Mouse (Mus musculus): ENCODE measurements around the gene Slc29a1. TPM values are rescaled to one million over a fixed set of nuclear protein-coding genes. Genes with fewer than 3 reads are reported as not detected.
A peak's percentile ranks its signal among the peaks of the same experiment; 100 is the strongest.

The Slc29a1 gene
- polyA plus RNA-seq, 1 experiment from 2014 or later: 103 TPM

GRCm38 (mm10) chr17:45544873-45545277 is 54.5 kb downstream of the Slc29a1 start:
- Histone ChIP-seq H3K36me3 (no peaks in the 10 kb centered on the region), H3K4me1 (peaks cover 26% of the 10 kb centered on the region), H3K4me3 (peak overlapping the region; percentile 28), H3K9me3 (no peaks in the 10 kb centered on the region), H3K27me3 (peaks cover 96% of the 10 kb centered on the region), H3K4me2 (peak overlapping the region; percentile 55), H3K27ac (no peak overlapping the region), H3K9ac (no peak overlapping the region)
- WGBS: 3% methylated on average over 40 of the region's 46 CpGs
- no peak for ATAC-seq (ENCODE audit: borderline replicate concordance, extremely low read depth, low FRiP score, low TSS enrichment)

DNA sequence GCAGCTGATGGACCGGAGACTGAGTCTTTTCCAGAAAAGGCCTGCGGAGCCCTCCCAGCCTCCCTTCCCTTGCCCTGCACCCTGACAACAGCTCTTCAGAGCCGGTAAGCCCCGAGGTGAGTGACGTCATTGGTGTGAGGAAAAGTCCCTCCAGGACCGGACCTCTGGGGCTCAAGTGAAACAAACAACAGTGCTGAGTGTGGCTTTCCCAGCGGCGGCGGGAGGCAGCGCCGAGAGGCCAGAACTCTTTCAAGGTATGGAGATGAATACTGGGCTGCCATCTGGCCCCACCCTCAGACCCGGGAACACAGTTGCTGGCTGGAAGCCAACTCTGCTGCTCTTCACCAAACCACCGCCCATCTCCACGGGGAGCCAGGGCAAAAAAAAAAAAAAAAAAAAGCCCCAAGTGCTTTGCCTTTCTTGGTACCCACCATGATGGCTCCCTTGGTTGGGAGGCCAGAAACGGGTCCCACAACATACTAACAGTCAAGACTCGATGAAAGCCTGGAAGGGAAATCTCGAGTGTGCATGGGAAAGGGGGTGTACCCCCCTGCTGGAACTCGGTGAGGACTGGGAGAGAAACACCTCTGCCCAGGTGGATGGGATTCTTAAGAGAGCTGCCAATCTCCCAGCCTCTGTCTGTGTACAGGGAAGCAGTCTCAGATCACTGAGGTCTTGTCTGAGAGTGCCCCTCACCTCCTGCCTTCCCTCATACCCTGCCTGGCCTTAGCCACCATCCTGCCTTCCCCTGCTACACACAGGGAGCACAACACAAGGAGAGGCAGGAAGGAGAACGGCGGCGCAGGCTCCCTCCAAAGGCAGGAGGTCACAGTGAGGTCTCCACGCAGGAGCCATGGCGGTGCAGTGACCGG is 55.2 kb downstream of the Slc29a1 start:
- no peak overlapping the region for H3K27ac ChIP-seq
- H3K4me2 ChIP-seq: peak overlapping the region; percentile 55
- no peaks in the 10 kb centered on the region for H3K9me3 ChIP-seq
- H3K36me3 ChIP-seq: no peaks in the 10 kb centered on the region
- ATAC-seq (ENCODE audit: borderline replicate concordance, extremely low read depth, low FRiP score, low TSS enrichment): no peak
- peaks cover 98% of the 10 kb centered on the region for H3K27me3 ChIP-seq
- no peak overlapping the region for H3K9ac ChIP-seq
- WGBS: 8% methylated on average over 24 of the region's 24 CpGs
- H3K4me3 ChIP-seq: peak overlapping the region; percentile 28; the same call in 1 of the 2 replicates
- peaks cover 24% of the 10 kb centered on the region for H3K4me1 ChIP-seq

GRCm38 (mm10) chr17:45543115-45543514 is 56.3 kb downstream of the Slc29a1 start:
- Histone ChIP-seq H3K9me3 (no peaks in the 10 kb centered on the region), H3K4me1 (peaks cover 20% of the 10 kb centered on the region), H3K9ac (no peak overlapping the region), H3K36me3 (no peaks in the 10 kb centered on the region), H3K27me3 (peaks cover 96% of the 10 kb centered on the region), H3K4me3 (no peak overlapping the region), H3K27ac (no peak overlapping the region), H3K4me2 (no peak overlapping the region)
- ATAC-seq (ENCODE audit: borderline replicate concordance, extremely low read depth, low FRiP score, low TSS enrichment): no peak
- 41% methylated on average over 1 of the region's 1 CpGs for WGBS

- H3K9ac ChIP-seq: no peak overlapping the region
- H3K4me2 ChIP-seq: no peak overlapping the region
- no peaks in the 10 kb centered on the region for H3K36me3 ChIP-seq
- ATAC-seq (ENCODE audit: borderline replicate concordance, extremely low read depth, low FRiP score, low TSS enrichment): no peak
- no peak overlapping the region for H3K27ac ChIP-seq
- H3K4me1 ChIP-seq: peaks cover 20% of the 10 kb centered on the region
- no peaks in the 10 kb centered on the region for H3K9me3 ChIP-seq
- H3K4me3 ChIP-seq: no peak overlapping the region
- 66% methylated on average over 2 of the region's 2 CpGs for WGBS
- peaks cover 96% of the 10 kb centered on the region for H3K27me3 ChIP-seq
These were observed 56.7 kb downstream of the Slc29a1 start for GRCm38 (mm10) chr17:45542705-45543104.

DNA sequence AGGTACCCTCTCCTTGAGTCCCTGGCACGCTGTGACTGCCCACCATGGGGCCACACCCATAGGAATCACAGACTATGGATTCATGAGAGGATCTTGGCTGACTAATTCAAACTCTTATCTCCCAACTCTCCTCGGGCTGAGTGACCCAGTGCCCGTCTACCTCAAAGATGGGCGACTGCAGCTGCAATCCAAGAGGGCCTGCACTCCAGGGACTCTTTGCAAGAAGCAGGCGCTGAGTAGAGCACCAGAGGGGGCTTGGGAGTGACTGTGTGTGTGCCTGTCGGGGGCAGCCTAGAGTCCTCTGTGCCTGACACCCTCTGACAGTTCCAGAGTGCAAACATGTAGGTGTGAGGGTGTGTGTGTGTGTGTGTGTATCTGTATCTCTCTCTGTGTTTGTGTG is 57.3 kb downstream of the Slc29a1 start:
- H3K9ac ChIP-seq: no peak overlapping the region
- no peak overlapping the region for H3K4me3 ChIP-seq
- ATAC-seq (ENCODE audit: borderline replicate concordance, extremely low read depth, low FRiP score, low TSS enrichment): no peak
- H3K36me3 ChIP-seq: no peaks in the 10 kb centered on the region
- peaks cover 93% of the 10 kb centered on the region for H3K27me3 ChIP-seq
- H3K4me2 ChIP-seq: no peak overlapping the region
- H3K9me3 ChIP-seq: no peaks in the 10 kb centered on the region
- 17% methylated on average over 6 of the region's 6 CpGs for WGBS
- no peak overlapping the region for H3K27ac ChIP-seq
- peaks cover 20% of the 10 kb centered on the region for H3K4me1 ChIP-seq

DNA sequence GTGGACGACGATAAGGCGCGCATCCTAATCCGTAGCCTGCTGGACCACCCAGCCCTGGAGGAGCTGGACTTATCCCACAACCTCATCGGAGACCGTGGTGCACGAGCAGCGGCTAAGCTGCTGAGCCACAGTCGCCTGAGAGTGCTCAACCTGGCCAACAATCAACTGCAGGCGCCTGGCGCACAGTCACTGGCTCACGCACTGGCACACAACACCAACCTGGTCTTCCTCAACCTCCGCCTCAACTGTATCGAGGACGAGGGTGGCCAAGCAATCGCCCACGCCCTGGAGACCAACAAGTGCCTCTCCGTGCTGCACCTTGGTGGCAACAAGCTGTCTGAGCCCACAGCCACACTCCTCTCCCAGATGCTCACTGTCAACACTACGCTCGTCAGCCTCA is 59.7 kb downstream of the Slc29a1 start:
- H3K27ac ChIP-seq: no peak overlapping the region
- ATAC-seq (ENCODE audit: borderline replicate concordance, extremely low read depth, low FRiP score, low TSS enrichment): no peak; the same call in 1 of the 2 replicates
- H3K4me1 ChIP-seq: peaks cover 7% of the 10 kb centered on the region
- H3K36me3 ChIP-seq: no peaks in the 10 kb centered on the region
- H3K9me3 ChIP-seq: no peaks in the 10 kb centered on the region
- 72% methylated on average over 21 of the region's 21 CpGs for WGBS
- peaks cover 92% of the 10 kb centered on the region for H3K27me3 ChIP-seq
- H3K9ac ChIP-seq: no peak overlapping the region
- H3K4me3 ChIP-seq: no peak overlapping the region
- no peak overlapping the region for H3K4me2 ChIP-seq

GRCm38 (mm10) chr17:45538394-45538793 is 61.0 kb downstream of the Slc29a1 start:
- H3K4me2 ChIP-seq: no peak overlapping the region
- no peaks in the 10 kb centered on the region for H3K4me1 ChIP-seq
- no peak for ATAC-seq (ENCODE audit: borderline replicate concordance, extremely low read depth, low FRiP score, low TSS enrichment)
- 46% methylated on average over 4 of the region's 4 CpGs for WGBS
- H3K4me3 ChIP-seq: no peak overlapping the region
- H3K9ac ChIP-seq: no peak overlapping the region
- no peaks in the 10 kb centered on the region for H3K36me3 ChIP-seq
- H3K9me3 ChIP-seq: no peaks in the 10 kb centered on the region
- no peak overlapping the region for H3K27ac ChIP-seq
- H3K27me3 ChIP-seq: peaks cover 89% of the 10 kb centered on the region

DNA sequence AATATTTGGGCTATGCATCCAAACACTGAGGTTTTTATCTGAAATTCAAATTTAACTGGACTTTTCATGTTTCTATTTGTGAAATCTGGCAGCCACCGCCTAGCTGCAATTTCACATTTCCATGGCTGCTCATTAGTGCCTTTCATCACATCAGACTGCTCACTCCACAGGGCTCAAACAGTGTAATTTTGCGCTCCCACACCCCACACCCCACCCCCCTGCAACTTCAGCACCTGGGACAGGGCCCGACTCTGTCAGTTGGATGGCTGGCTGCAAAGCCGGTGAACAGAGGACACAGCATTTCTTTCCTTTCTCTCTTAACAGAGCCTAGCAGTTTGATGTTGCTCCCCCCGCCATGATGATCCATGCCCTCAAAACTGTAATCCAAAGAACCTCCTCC is 63.1 kb downstream of the Slc29a1 start:
- Histone ChIP-seq H3K9ac (no peak overlapping the region), H3K27ac (no peak overlapping the region), H3K27me3 (peaks cover 88% of the 10 kb centered on the region), H3K9me3 (no peaks in the 10 kb centered on the region), H3K4me3 (no peak overlapping the region), H3K4me1 (no peaks in the 10 kb centered on the region), H3K4me2 (no peak overlapping the region), H3K36me3 (no peaks in the 10 kb centered on the region)
- no peak for ATAC-seq (ENCODE audit: borderline replicate concordance, extremely low read depth, low FRiP score, low TSS enrichment)
- WGBS: 13% methylated on average over 5 of the region's 5 CpGs

Other genes starting within 250 kb of the Slc29a1 start
- gene Cdc5l, start 165.9 kb downstream of the Slc29a1 start, polyA plus RNA-seq (2015; fragmentation: Nextera tagmentation; extraction: Ambion mirVana): 59.2 and 61.1 TPM in 2 replicates
- 0.48 and 0.52 TPM in 2 replicates for gene Spats1, start 124.2 kb downstream of the Slc29a1 start, polyA plus RNA-seq (2015; fragmentation: Nextera tagmentation; extraction: Ambion mirVana)
- gene Aars2, start 92.8 kb downstream of the Slc29a1 start, polyA plus RNA-seq (2015; fragmentation: Nextera tagmentation; extraction: Ambion mirVana): 20.6 and 21.0 TPM in 2 replicates
- 0.82 and 0.94 TPM in 2 replicates for gene Tcte1, start 76.2 kb downstream of the Slc29a1 start, polyA plus RNA-seq (2015; fragmentation: Nextera tagmentation; extraction: Ambion mirVana)
- gene Tmem151b, start 49.9 kb downstream of the Slc29a1 start, polyA plus RNA-seq (2015; fragmentation: Nextera tagmentation; extraction: Ambion mirVana): 1.7 and 2.0 TPM in 2 replicates
- gene Nfkbie, start 43.9 kb downstream of the Slc29a1 start, polyA plus RNA-seq (2015; fragmentation: Nextera tagmentation; extraction: Ambion mirVana): 3.0 and 5.0 TPM in 2 replicates
- gene Slc35b2, start 35.7 kb downstream of the Slc29a1 start, polyA plus RNA-seq (2015; fragmentation: Nextera tagmentation; extraction: Ambion mirVana): 137 and 141 TPM in 2 replicates
- 1,572 and 1,619 TPM in 2 replicates for gene Hsp90ab1, start 26.3 kb downstream of the Slc29a1 start, polyA plus RNA-seq (2015; fragmentation: Nextera tagmentation; extraction: Ambion mirVana)
- gene Mymx, start 2.5 kb upstream of the Slc29a1 start, polyA plus RNA-seq (2015; fragmentation: Nextera tagmentation; extraction: Ambion mirVana): 0.36 and 0.41 TPM in 2 replicates
- gene Capn11, start 59.7 kb upstream of the Slc29a1 start, polyA plus RNA-seq (2015; fragmentation: Nextera tagmentation; extraction: Ambion mirVana): 0.31 and 0.41 TPM in 2 replicates
- gene Mrpl14, start 86.7 kb upstream of the Slc29a1 start, polyA plus RNA-seq (2015; fragmentation: Nextera tagmentation; extraction: Ambion mirVana): 169 and 180 TPM in 2 replicates
- 41.3 and 48.0 TPM in 2 replicates for gene Tmem63b, start 87.3 kb upstream of the Slc29a1 start, polyA plus RNA-seq (2015; fragmentation: Nextera tagmentation; extraction: Ambion mirVana)
- not detected in 2 replicates for gene 1600014C23Rik, start 134.2 kb upstream of the Slc29a1 start, polyA plus RNA-seq (2015; fragmentation: Nextera tagmentation; extraction: Ambion mirVana)